Mouse (Mus musculus) brown adipose tissue, adult 24 weeks (tissue): Measurements from ENCODE around the gene Asb8. TPM values are rescaled to one million over a fixed set of nuclear protein-coding genes. Genes with fewer than 3 reads are reported as not detected.

Experiments
- H3K27ac ChIP-seq: fragments of 200-500 bp; replicated peaks from 2 replicates; pipeline ENCODE4 v1.5.1; 2012; ENCODE audit warnings: low read depth, mild to moderate bottlenecking, low read length
- H3K4me1 ChIP-seq: fragments of 200-500 bp; 2 replicates; pipeline ENCODE4 v1.6.1; 2012; ENCODE audit warnings: low read length, mixed read lengths; ENCODE audit not compliant: control insufficient read depth, insufficient read depth, insufficient read length
- H3K4me3 ChIP-seq: fragments of 200-500 bp; 2 replicates; pipeline ENCODE4 v1.5.1; 2012; ENCODE audit warnings: low read depth, mild to moderate bottlenecking, low read length, moderate library complexity; ENCODE audit not compliant: insufficient read depth
- polyA plus RNA-seq: library from polyadenylated mRNA; stranded (reverse); fragments of >200 nt; gene quantifications from 2 replicates; pipeline ENCODE4 v1.2.4, GENCODE M21; 2012; ENCODE audit not compliant: missing spikeins, insufficient read depth, insufficient read length

Gene Asb8
- polyA plus RNA-seq, 1 experiment = 32.9 TPM

DNA sequence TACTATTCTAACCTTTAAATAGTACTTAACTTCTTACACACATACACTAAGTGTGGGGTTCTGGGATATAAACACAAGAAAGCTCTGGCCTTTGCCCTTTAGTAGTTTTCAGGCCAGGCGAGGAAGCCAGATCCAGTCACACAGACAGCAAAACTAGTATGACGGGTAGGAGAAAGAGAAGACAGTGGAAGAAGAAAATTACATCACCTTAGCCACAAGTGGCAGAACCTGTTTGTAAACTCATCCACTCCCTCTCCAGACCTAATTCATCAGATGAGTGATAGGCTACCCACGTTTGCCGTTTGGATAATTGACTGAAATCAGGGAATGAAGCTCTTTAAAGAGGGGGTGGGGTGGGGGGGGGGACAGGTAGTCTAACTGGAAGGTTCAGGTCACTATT lies 73.6 kb downstream of the Asb8 start:
- Histone ChIP-seq H3K4me1 (no peaks in the 10 kb centered on the region), H3K4me3 (no peak overlapping the region), H3K27ac (no peak overlapping the region)

DNA sequence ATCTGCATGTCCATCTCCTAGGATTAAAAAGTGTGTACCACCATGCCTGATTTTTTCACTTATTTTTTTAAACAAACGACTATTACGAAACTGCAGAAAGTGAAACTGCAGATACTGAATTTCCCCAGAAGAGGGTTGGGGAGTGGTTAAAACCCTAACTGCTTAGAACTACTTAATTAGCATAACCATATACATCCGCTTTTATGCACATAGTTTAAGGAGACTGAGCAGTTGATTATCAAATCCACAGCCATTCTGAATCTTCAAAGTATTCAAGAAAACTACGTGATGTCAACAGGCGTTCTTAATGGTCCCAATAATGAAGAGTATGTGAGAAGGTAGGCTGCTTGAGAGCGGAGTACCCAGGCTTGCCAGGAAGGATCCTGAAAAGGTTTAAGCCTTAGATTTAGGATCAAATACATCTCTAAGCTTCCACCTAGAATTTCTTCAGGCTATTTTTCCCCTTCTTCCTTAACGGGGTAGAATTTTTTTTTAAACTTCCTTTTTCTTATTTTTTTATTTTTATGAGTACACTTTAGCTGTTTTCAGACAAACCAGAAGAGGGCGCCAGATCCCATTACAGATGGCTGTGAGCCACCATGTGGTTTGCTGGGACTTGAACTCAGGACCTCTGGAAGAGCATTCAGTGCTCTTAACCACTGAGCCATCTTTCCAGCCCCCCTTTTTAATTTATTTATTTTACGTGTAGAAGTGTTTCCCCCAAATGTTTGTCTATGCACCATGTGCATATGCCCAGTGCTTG lies 75.8 kb downstream of the Asb8 start:
- Histone ChIP-seq H3K27ac (no peak overlapping the region; the same call in 1 of the 2 replicates), H3K4me3 (no peak overlapping the region), H3K4me1 (no peaks in the 10 kb centered on the region)

DNA sequence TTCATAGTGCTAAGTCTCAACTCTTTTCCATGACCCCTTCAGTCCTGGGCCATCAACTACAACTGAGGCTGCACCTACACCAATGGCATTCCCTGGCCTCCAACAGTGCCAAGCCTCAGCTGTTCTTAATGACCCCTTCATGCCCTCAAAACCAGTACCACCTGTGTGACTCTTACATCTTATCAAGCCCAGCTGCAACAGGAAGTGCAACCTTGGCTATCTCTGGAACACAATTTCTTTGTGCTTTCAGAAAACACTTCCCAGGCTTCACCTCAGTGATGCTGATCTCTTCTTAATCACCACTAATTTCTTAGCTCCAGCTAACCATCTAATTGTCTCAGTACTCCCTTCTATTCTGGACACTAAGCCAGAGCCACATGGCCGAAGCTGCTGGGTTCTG lies 76.5 kb downstream of the Asb8 start:
- Histone ChIP-seq H3K27ac (no peak overlapping the region), H3K4me1 (no peaks in the 10 kb centered on the region), H3K4me3 (no peak overlapping the region)

Other genes starting within 250 kb of the Asb8 start
- gene Tmem106c, start 201.4 kb downstream of the Asb8 start, polyA plus RNA-seq = 19.7 and 33.2 TPM in 2 replicates
- not detected in 2 replicates for gene Col2a1, start 160.9 kb downstream of the Asb8 start, polyA plus RNA-seq
- 55.0 and 67.2 TPM in 2 replicates for gene Pfkm, start 73.0 kb downstream of the Asb8 start, polyA plus RNA-seq
- 6.0 and 7.7 TPM in 2 replicates for gene Senp1, start 71.9 kb downstream of the Asb8 start, polyA plus RNA-seq
- gene Ccdc184, start 1.5 kb upstream of the Asb8 start, polyA plus RNA-seq = not detected in 2 replicates
- not detected in 2 replicates for gene Olfr288, start 29.9 kb upstream of the Asb8 start, polyA plus RNA-seq
- gene Gm44579, start 55.4 kb upstream of the Asb8 start, polyA plus RNA-seq = not detected in 2 replicates
- not detected in 2 replicates for gene Olfr287, start 55.4 kb upstream of the Asb8 start, polyA plus RNA-seq
- gene Olfr286, start 68.8 kb upstream of the Asb8 start, polyA plus RNA-seq = not detected in 2 replicates
- not detected in 2 replicates for gene H1fnt, start 91.7 kb upstream of the Asb8 start, polyA plus RNA-seq
- 3.6 and 4.6 TPM in 2 replicates for gene Zfp641, start 130.5 kb upstream of the Asb8 start, polyA plus RNA-seq
- gene Olfr285, start 151.7 kb upstream of the Asb8 start, polyA plus RNA-seq = not detected in 2 replicates
- gene Olfr284, start 175.4 kb upstream of the Asb8 start, polyA plus RNA-seq = not detected in 2 replicates
- not detected in 2 replicates for gene Olfr283, start 215.3 kb upstream of the Asb8 start, polyA plus RNA-seq